Mouse (Mus musculus) cerebellum, adult 2 months (tissue): Measurements from ENCODE around the gene Gpc6.

ENCODE experiments used
- CTCF ChIP-seq: fragments of 200-500 bp; IDR thresholded peaks from 2 replicates; pipeline ENCODE4 v1.5.1; 2011; ENCODE audit warnings: low read depth, mild to moderate bottlenecking, control low read depth, low read length, moderate library complexity, borderline replicate concordance; ENCODE audit not compliant: insufficient read depth
- POLR2A ChIP-seq: fragments of 200-500 bp; IDR thresholded peaks from 2 replicates; pipeline ENCODE4 v1.6.1; 2011; ENCODE audit warnings: low read length, control low read depth, borderline replicate concordance; ENCODE audit not compliant: insufficient read depth

DNA sequence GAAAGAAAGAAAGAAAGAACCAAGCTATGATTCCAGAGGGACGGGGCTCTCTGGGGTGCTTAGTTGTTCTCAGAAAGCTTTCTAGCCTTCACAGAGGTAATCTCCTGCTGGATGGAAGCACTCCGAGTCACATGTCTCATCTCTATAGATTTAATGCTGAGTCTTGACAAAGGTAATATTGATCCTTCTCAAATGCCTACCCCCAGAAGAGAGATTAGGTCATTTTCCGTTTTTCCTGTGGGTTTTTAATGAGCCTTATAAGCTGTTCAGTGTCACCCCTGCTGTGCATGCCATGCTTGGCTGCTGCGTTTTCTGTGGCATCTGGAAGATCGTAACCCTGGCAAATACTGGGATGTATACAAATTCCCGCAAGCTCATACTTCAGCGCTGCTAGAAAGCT lies 527.0 kb downstream of the Gpc6 start:
- TF ChIP-seq CTCF, result no peak
- no peak for TF ChIP-seq POLR2A
